Mouse (Mus musculus) spleen, postnatal 10 days (tissue): Measurements from ENCODE around the gene Lrrk1.

Experiments
- DNase-seq, 2 experiments: peaks; one replicate each; pipeline ENCODE4 v3.0.0; 2021 to 2022; ENCODE audit warnings: low spot score in 2 of 2

The Lrrk1 gene

DNA sequence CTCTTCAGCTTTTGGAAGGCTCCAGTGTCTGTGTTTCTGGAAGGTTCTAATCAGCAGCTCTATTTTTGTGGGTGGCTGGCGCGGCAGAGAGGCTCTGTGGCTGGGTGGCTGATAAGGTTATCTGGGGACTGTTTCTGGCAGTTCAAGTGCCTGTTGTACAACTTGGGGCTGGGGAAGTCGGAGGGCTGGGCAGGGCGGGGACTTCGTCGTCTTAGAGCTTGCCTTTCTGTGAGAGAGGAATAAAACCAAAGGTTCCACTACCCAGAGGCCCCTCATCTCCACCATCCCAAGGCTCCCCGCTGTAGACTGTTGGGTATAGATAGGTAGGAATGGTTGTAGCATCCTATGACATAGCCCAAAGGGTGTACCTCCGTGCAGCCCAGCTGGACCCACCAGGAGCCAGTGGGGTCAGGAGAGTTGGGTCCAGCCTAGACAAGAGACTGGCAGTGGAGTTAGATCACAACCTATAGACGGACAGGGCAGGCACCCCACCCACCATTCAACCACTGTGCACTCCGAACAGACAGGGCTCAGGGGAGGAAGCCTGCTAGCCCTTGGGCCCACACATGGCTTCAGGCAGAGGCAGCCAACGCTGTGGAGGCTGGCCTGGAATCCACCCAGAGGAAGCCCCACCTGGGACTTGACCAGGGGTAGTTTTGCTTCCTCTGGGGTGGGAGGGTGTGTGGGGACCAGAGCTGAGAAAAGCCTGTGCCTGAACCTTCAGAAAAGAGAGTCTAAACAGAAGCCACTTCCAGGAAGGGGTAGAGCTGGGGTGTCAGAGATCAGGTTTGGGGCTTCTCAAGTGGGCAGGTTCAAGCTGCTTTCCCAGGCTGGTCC is 191.3 kb downstream of the Lrrk1 start:
- DNase-seq = peak; percentile 75

- DNase-seq = peak in 1 of 2 experiments; percentile 53
These were observed 192.3 kb downstream of the Lrrk1 start for GRCm38 (mm10) chr7:66195881-66196280.

GRCm38 (mm10) chr7:66194511-66194910 is 193.6 kb downstream of the Lrrk1 start:
- DNase-seq = peak in 1 of 2 experiments; percentile 75

- peak in 1 of 2 experiments; percentile 53 for DNase-seq
These were observed 197.8 kb downstream of the Lrrk1 start for GRCm38 (mm10) chr7:66190385-66190784.

- peak in 1 of 2 experiments; percentile 36 for DNase-seq
These were observed 200.4 kb downstream of the Lrrk1 start for GRCm38 (mm10) chr7:66187581-66188231.

GRCm38 (mm10) chr7:66185370-66185769 is 202.8 kb downstream of the Lrrk1 start:
- DNase-seq = peak in 1 of 2 experiments; percentile 62

- DNase-seq = no peak
These were observed 204.1 kb downstream of the Lrrk1 start for GRCm38 (mm10) chr7:66184026-66184425.

DNA sequence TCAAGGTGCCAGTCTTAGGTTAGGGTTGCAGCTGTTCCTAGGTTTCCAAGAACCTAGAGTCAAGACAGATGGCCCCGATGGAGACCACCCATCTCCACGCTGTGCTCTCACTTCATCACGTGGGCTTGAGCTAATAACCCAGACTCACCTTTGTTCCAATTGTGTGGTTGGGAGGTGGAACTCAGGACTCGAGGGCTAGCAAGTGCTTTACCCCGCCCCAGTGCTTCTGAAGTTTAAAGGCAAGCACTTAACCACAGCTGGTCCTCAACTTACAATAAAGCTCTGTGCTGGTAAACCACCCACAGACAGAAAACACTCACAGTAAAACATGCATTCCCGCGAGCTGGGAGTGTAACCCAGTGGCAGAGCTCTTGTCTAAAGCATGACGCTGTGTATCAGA is 204.7 kb downstream of the Lrrk1 start:
- no peak for DNase-seq

- DNase-seq = no peak
These were observed 206.0 kb downstream of the Lrrk1 start for GRCm38 (mm10) chr7:66182075-66182715.

DNA sequence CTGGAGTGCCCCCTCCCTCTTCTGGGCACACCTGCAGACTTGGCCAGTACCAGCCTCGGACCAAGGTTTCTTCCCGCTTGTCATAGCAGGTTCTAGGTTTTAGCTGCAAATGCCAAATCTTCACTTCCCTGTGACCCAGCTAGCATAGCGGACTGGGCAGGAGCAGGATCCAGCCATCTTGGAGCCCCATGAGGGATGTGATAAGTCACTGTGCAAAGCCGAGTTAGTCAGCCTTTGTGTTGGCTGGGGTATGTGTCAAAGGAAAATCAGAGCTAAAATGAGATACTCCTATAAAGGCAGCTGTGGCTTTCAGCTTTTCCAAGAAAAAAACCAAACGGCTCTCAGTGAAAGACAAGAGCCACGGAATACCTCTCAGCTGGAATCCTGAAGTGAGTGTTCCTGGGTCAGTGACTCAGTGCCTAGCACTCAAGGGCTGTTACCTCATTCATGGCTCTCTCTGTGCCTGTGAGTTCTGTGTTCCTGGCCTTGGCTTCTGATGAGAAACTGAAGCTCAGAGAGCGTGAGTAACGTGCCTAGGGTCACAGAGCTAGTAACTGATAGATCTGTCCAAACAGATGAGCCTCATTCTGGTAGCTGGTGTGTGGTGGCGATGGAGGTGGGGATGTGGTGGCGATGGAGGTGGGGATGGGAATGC is 207.3 kb downstream of the Lrrk1 start:
- DNase-seq = no peak

- DNase-seq = no peak
These were observed 207.9 kb downstream of the Lrrk1 start for GRCm38 (mm10) chr7:66180260-66180659.

GRCm38 (mm10) chr7:66179711-66180110 is 208.4 kb downstream of the Lrrk1 start:
- no peak for DNase-seq

GRCm38 (mm10) chr7:66179120-66179581 is 209.0 kb downstream of the Lrrk1 start:
- DNase-seq = no peak

DNA sequence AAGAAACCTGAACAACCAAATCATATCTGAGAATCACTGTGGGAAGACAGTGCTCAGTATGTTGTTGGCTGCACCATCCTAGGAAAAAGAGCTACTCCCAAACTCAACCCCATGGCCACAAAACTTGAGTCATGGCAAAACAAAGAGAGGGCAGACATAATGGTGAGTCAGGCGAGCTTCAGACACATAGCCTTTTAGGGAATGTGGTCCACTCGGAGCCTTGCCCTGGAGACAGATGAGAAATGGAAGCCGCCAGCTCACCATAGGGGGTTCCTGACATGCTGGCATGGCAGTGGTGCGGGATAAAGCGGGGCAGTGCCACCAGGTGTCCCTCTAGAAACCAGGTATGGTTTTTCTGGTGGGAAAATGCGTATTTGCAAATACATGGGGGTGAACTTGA is 210.0 kb downstream of the Lrrk1 start:
- no peak for DNase-seq

DNA sequence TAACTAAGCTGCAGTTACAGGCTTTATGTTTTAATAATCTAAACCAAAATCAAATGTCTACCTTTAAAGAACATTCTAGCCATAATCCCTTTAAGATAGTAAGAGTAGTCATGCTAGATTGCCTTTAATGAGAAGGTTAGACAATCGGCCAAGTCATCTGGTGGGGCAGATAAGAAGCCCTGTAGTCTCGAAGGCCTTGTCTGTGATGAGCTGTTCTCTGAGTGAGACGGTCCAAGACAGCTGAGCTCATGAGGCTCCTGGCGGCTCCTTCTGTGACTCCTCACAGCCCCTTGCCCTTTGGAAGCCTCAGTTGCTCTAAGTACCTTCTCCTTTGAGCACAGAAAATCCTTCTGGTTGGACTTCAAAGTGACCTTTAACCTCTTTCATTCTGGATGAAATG is 211.2 kb downstream of the Lrrk1 start:
- no peak for DNase-seq
